Mouse (Mus musculus): ENCODE results near the gene Megf11. TPM values are rescaled to one million over a fixed set of nuclear protein-coding genes. Genes with fewer than 3 reads are reported as not detected.
A peak's percentile ranks its signal among the peaks of the same experiment; 100 is the strongest.

Megf11 gene
- polyA plus RNA-seq, 1 experiment from 2014 or later = 0.96 TPM

DNA sequence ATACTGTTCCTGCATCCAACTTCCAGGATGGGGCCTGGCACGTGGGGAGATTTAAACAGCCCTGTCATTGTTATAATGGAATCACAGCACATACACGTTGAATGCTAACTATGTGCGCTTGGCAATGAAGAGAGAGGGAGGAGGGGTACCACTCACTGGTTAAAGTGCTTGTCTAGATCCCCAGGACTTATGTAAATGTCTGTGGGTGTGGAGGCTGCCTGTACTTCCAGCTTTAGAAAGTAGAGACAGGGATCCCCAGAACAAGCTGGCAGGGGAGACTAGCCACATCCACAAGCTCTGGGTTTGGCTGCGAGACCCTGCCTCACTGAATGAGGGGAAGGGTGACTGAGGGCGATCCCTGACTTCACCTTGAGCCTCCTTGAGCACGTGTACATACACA lies 250.7 kb downstream of the Megf11 start:
- no peak overlapping the region for H3K4me3 ChIP-seq
- 60% methylated on average over 6 of the region's 6 CpGs for WGBS
- peaks cover 40% of the 10 kb centered on the region for H3K27me3 ChIP-seq (replicated peaks; ENCODE audit: low read depth, poor library complexity, severe bottlenecking)

DNA sequence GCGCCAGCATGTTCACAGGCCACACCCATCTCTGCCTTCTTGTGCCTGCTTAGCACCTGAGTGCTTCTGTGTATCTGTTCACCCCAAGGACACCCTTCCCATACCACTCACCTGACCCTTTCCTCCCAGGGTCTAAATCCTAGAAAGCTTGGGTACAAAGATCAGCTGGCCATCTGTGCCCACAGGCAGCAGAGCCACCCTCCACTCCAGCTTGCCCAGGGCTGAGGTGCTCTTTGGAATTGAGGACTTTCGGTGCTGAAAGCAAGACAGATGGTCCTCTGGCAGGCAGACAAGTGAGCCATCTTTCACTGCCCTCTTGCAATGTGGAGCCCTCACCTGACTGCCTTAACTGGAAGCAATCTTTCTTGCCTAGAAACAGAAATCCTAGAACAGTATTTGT lies 251.5 kb downstream of the Megf11 start:
- no peaks in the 10 kb centered on the region; the same call in 1 of the 2 replicates for H3K9me3 ChIP-seq
- no peak for DNase-seq (ENCODE audit: low spot score)
- H3K27me3 ChIP-seq (replicated peaks; ENCODE audit: low read depth, poor library complexity, severe bottlenecking) = peaks cover 40% of the 10 kb centered on the region
- H3K36me3 ChIP-seq (replicated peaks) = no peaks in the 10 kb centered on the region
- H3K27ac ChIP-seq (replicated peaks) = no peak overlapping the region
- H3K4me3 ChIP-seq = no peak overlapping the region
- H3K4me1 ChIP-seq = peaks cover 17% of the 10 kb centered on the region
- WGBS = 78% methylated on average over 2 of the region's 2 CpGs

More for the DNA sequence above, 250.7 kb downstream of the Megf11 start:
- Histone ChIP-seq H3K36me3 (replicated peaks) (no peaks in the 10 kb centered on the region), H3K4me1 (peaks cover 17% of the 10 kb centered on the region), H3K27ac (replicated peaks) (no peak overlapping the region), H3K9me3 (no peaks in the 10 kb centered on the region; the same call in 1 of the 2 replicates)
- no peak for DNase-seq (ENCODE audit: low spot score)

DNA sequence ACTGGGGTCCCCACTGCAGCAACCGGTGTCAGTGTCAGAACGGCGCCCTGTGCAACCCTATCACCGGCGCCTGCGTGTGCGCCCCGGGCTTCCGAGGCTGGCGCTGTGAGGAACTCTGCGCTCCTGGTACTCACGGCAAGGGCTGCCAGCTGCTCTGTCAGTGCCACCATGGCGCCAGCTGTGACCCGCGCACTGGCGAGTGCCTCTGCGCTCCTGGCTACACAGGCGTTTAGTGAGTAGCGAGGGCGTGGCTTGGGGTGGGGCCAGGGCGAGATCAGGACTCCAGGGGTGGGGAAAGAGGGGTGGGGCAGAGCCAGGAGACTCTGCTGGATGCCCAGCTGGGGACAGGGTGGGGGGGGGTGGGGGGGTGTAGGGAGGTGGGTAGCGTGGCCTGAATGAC lies 252.8 kb downstream of the Megf11 start:
- DNase-seq (ENCODE audit: low spot score) = peak; percentile 33
- H3K4me3 ChIP-seq = peak overlapping the region; percentile 51
- WGBS = 5% methylated on average over 22 of the region's 22 CpGs

DNA sequence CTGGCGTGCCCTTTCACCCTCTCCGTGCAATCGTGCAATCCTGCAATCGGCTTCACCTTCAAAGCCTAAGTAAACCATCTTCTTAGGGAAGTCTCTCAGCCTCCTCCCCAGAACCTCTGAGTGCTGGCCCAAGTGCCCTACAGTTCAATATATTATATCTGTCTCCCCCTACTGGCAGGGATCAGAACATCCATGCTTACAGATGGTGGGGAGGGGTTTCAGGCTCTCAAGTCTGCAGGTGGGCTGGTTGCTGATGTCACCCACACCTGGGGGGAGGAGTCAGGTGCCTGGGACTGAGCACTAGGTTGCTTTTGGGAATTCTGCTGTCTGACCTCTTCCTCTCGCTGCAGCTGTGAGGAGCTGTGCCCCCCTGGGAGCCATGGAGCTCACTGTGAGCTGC lies 254.2 kb downstream of the Megf11 start:
- DNase-seq (ENCODE audit: low spot score) = peak; percentile 50
- Histone ChIP-seq H3K9me3 (no peaks in the 10 kb centered on the region; the same call in 1 of the 2 replicates), H3K27me3 (replicated peaks; ENCODE audit: low read depth, poor library complexity, severe bottlenecking) (peaks cover 51% of the 10 kb centered on the region), H3K36me3 (replicated peaks) (no peaks in the 10 kb centered on the region), H3K4me1 (peaks cover 19% of the 10 kb centered on the region), H3K4me3 (no peak overlapping the region), H3K27ac (replicated peaks) (no peak overlapping the region)
- 14% methylated on average over 5 of the region's 5 CpGs for WGBS

More for the DNA sequence above, 252.8 kb downstream of the Megf11 start:
- H3K27ac ChIP-seq (replicated peaks) = no peak overlapping the region
- H3K9me3 ChIP-seq = no peaks in the 10 kb centered on the region; the same call in 1 of the 2 replicates
- H3K27me3 ChIP-seq (replicated peaks; ENCODE audit: low read depth, poor library complexity, severe bottlenecking) = peaks cover 51% of the 10 kb centered on the region
- H3K4me1 ChIP-seq = peaks cover 17% of the 10 kb centered on the region
- H3K36me3 ChIP-seq (replicated peaks) = no peaks in the 10 kb centered on the region

DNA sequence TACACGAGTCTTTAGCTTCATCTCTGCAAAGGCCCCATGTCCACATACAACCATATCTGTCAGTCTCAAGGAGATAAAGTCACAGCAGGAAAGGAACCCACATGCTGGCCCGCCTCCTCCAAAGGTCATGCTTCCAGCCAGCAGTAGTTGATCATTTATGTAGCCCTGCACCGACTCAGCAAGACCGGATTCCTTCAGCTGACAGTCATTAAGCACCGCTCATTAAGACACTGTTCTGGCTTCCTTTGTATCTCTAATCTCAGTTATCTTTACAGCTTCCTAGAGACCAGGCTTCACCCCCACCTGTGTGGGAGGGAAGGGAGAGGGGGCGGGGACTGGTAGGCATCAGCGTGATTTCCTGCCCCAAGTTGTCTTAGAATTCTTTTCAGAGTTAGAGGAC lies 258.7 kb downstream of the Megf11 start:
- no peak for DNase-seq (ENCODE audit: low spot score)
- peaks cover 16% of the 10 kb centered on the region; the same call in 1 of the 2 replicates for H3K27me3 ChIP-seq (replicated peaks; ENCODE audit: low read depth, poor library complexity, severe bottlenecking)
- 42% methylated on average over 7 of the region's 7 CpGs for WGBS

DNA sequence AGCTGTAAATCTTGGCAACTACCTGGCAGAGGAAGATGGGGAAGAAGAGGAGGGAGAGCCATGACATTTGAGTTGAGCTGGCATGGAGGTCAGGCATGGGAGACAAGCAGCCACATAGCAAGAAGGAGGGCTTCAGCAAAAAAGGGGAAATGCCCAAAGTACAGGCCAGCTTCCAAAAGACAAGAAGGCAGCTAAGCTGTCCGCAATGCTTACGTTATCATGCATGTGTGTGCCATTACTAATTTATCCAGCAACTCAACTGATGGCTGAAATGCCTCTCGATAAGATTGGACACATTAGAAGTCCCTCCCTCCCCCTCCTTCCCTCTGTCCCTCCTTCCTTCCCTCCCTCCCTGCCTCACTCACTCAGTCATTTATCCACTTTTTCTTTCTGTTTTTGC lies 260.0 kb downstream of the Megf11 start:
- Histone ChIP-seq H3K4me1 (peaks cover 6% of the 10 kb centered on the region; the same call in 1 of the 2 replicates), H3K9me3 (no peaks in the 10 kb centered on the region), H3K4me3 (no peak overlapping the region), H3K27ac (replicated peaks) (no peak overlapping the region), H3K27me3 (replicated peaks; ENCODE audit: low read depth, poor library complexity, severe bottlenecking) (0 out of 2 replicates have a peak, but pooled peaks cover 15% of the 10 kb centered on the region), H3K36me3 (replicated peaks) (no peaks in the 10 kb centered on the region)
- no peak for DNase-seq (ENCODE audit: low spot score)
- 84% methylated on average over 3 of the region's 3 CpGs for WGBS

More for the DNA sequence above, 258.7 kb downstream of the Megf11 start:
- H3K27ac ChIP-seq (replicated peaks) = no peak overlapping the region
- no peaks in the 10 kb centered on the region; the same call in 1 of the 2 replicates for H3K9me3 ChIP-seq
- no peak overlapping the region for H3K4me3 ChIP-seq
- H3K36me3 ChIP-seq (replicated peaks) = no peaks in the 10 kb centered on the region
- peaks cover 6% of the 10 kb centered on the region; the same call in 1 of the 2 replicates for H3K4me1 ChIP-seq

DNA sequence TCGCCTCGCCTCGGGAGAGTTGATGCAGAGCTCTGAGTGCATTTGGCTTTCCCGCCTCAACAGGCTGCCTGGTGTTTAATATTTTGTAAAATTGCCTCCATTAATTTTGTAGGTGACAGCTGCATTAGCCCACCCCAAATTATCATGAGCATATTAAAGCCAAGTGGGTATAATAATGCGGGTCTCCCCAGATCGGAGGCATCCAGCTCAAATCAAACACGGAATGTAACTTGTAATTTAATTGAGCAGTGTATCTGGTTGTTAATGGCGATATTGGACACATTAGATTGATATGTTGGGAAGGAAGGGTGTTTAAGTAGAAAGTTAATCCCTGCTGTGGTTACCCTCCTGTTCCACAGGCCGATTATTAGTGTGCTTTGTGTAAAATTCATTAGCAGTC lies 264.0 kb downstream of the Megf11 start:
- no peak for DNase-seq (ENCODE audit: low spot score)
- no peaks in the 10 kb centered on the region for H3K36me3 ChIP-seq (replicated peaks)
- 71% methylated on average over 9 of the region's 9 CpGs for WGBS

DNA sequence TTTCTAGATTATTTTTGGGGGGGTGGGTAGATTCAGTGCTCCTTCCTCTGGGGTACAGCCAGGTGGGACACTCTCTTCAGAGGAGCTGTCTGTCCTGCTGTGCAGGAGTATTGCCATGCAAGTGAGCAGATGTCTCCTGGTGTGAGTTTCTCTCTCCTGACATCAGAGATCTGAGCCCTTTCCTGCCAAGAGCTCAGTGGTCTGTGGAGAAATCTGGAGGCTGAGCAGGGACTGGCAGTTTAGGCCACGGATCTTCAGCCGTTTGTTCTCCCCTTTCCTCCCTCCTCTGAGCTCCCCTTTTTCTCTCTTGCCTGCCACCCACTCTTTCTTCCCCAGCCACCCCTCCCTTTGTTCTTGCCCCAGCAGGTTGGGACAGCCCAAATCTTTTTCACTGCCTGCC lies 264.5 kb downstream of the Megf11 start:
- WGBS = 17% methylated on average over 2 of the region's 2 CpGs
- H3K4me1 ChIP-seq = 0 out of 2 replicates have a peak, but pooled peaks cover 8% of the 10 kb centered on the region
- H3K27me3 ChIP-seq (replicated peaks; ENCODE audit: low read depth, poor library complexity, severe bottlenecking) = no peaks in the 10 kb centered on the region; the same call in 1 of the 2 replicates
- H3K36me3 ChIP-seq (replicated peaks) = no peaks in the 10 kb centered on the region
- no peak overlapping the region for H3K27ac ChIP-seq (replicated peaks)
- no peak overlapping the region for H3K4me3 ChIP-seq
- no peaks in the 10 kb centered on the region for H3K9me3 ChIP-seq
- no peak for DNase-seq (ENCODE audit: low spot score)

More for the DNA sequence above, 264.0 kb downstream of the Megf11 start:
- Histone ChIP-seq H3K4me3 (no peak overlapping the region), H3K27ac (replicated peaks) (no peak overlapping the region), H3K4me1 (peaks cover 9% of the 10 kb centered on the region; the same call in 1 of the 2 replicates), H3K9me3 (no peaks in the 10 kb centered on the region), H3K27me3 (replicated peaks; ENCODE audit: low read depth, poor library complexity, severe bottlenecking) (no peaks in the 10 kb centered on the region; the same call in 1 of the 2 replicates)

DNA sequence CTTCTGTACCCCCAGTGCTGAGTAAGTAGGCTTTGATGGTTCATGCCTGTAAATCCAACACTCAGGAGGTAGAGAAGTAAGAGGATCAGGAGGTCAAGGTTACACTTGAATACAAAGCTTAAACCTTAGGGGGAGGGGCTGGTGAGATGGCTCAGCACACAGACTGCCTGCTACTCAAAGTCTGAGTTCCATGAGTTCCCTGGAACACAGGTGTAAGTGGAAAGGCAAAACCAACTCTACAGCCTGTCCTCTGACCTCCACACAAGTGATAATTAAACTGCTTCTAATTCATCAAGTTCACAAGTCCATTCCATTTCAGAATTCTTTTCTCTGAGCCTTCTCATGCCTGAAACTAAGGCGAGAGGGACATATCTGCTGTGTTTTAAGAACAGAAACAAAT lies 265.8 kb downstream of the Megf11 start:
- DNase-seq (ENCODE audit: low spot score) = no peak
- no peak overlapping the region for H3K4me3 ChIP-seq
- H3K9me3 ChIP-seq = no peaks in the 10 kb centered on the region
- H3K36me3 ChIP-seq (replicated peaks) = no peaks in the 10 kb centered on the region
- 85% methylated on average over 1 of the region's 1 CpGs for WGBS
- H3K27me3 ChIP-seq (replicated peaks; ENCODE audit: low read depth, poor library complexity, severe bottlenecking) = no peaks in the 10 kb centered on the region; the same call in 1 of the 2 replicates
- no peak overlapping the region for H3K27ac ChIP-seq (replicated peaks)
- 0 out of 2 replicates have a peak, but pooled peaks cover 8% of the 10 kb centered on the region for H3K4me1 ChIP-seq

DNA sequence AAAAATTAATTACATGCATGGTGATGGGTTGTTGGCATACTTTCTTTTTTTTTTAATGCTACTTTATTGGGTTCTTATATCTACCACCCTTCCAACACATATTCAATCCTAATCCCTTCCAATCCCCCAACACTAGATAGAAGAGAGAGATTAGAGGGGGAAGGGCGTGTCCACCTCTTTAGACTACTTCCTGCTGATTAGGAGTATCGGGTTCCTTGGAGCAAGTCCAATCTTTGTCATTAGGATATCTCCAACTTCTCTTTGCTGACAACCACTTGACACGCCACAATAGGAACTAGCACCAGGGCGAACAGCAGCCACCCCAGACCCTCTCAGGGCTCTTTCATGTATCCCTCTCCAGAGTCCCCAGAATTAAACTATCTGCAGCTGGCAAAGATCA lies 266.3 kb downstream of the Megf11 start:
- H3K27me3 ChIP-seq (replicated peaks; ENCODE audit: low read depth, poor library complexity, severe bottlenecking) = no peaks in the 10 kb centered on the region; the same call in 1 of the 2 replicates
- H3K27ac ChIP-seq (replicated peaks) = no peak overlapping the region
- H3K4me1 ChIP-seq = 0 out of 2 replicates have a peak, but pooled peaks cover 8% of the 10 kb centered on the region
- no peaks in the 10 kb centered on the region for H3K9me3 ChIP-seq
- H3K36me3 ChIP-seq (replicated peaks) = no peaks in the 10 kb centered on the region
- H3K4me3 ChIP-seq = no peak overlapping the region
- DNase-seq (ENCODE audit: low spot score) = no peak
- WGBS = 64% methylated on average over 4 of the region's 4 CpGs

DNA sequence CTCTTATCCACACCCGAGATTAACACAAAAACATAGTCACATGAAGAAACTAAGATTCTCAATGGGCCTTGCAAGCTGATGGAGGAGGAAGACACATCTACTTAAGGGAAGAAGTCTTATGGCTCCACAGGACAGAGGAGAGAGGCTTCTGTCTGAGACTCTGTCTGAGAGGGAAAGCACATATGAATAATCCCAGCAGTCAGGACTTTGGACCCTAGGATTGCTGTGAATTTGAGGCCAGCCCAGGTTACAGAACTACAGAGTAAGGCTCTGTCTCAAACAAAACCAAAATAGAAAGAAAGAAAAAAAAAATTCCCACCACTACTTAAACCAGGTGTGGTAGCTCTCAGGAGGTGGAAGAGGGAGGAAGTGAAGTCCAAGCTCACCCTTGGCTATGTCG lies 266.7 kb downstream of the Megf11 start:
- H3K27me3 ChIP-seq (replicated peaks; ENCODE audit: low read depth, poor library complexity, severe bottlenecking) = no peaks in the 10 kb centered on the region; the same call in 1 of the 2 replicates
- H3K4me1 ChIP-seq = 0 out of 2 replicates have a peak, but pooled peaks cover 8% of the 10 kb centered on the region
- no peaks in the 10 kb centered on the region for H3K9me3 ChIP-seq
- H3K27ac ChIP-seq (replicated peaks) = no peak overlapping the region
- no peaks in the 10 kb centered on the region for H3K36me3 ChIP-seq (replicated peaks)
- no peak for DNase-seq (ENCODE audit: low spot score)
- no peak overlapping the region for H3K4me3 ChIP-seq
- 66% methylated on average over 2 of the region's 2 CpGs for WGBS

DNA sequence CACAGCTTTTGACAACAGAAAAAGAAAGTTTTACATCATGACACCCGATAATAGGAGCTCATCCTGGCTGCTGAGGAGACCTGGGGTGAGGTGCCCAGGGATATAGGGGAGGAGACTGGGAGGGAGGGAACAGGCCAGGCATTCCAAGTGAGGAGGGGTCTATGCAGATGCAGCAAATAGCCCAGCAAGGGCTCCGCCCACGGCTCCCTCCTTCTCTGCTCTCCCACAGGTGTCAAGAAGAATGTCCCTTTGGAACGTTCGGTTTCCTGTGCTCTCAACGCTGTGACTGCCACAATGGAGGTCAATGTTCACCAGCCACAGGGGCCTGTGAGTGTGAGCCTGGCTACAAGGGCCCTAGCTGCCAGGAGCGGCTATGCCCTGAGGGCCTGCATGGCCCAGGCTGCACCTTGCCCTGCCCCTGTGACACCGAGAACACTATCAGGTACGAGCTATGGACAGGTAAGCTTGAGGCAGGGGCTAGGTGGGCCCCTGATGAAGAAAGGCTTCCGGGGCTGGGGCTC lies 267.5 kb downstream of the Megf11 start:
- WGBS = 60% methylated on average over 10 of the region's 10 CpGs
- no peak overlapping the region for H3K27ac ChIP-seq (replicated peaks)
- no peaks in the 10 kb centered on the region for H3K9me3 ChIP-seq
- DNase-seq (ENCODE audit: low spot score) = no peak
- H3K4me3 ChIP-seq = no peak overlapping the region
- 0 out of 2 replicates have a peak, but pooled peaks cover 8% of the 10 kb centered on the region for H3K4me1 ChIP-seq
- no peaks in the 10 kb centered on the region; the same call in 1 of the 2 replicates for H3K27me3 ChIP-seq (replicated peaks; ENCODE audit: low read depth, poor library complexity, severe bottlenecking)
- H3K36me3 ChIP-seq (replicated peaks) = no peaks in the 10 kb centered on the region

DNA sequence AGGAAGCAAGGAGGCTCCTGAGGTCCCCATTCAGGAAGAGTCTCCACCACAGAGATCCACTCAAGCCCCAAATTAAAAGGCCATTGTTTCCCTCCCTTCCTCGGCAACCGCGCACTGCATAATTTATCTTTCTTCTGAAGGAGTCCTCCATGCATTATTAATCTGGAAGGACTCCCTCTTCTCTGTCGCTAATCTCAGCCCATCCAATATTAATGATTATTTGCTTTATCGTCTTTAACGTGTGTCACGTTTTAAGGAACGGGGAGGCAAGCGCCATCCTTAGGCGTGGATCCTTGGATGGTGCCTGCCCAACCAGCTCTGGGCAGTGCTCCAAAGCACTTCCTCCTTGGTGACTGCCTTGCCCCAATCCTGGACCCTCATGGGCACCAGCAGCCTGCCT lies 269.3 kb downstream of the Megf11 start:
- Histone ChIP-seq H3K4me1 (peaks cover 13% of the 10 kb centered on the region; the same call in 1 of the 2 replicates), H3K27me3 (replicated peaks; ENCODE audit: low read depth, poor library complexity, severe bottlenecking) (no peaks in the 10 kb centered on the region; the same call in 1 of the 2 replicates), H3K9me3 (no peaks in the 10 kb centered on the region), H3K4me3 (no peak overlapping the region), H3K36me3 (replicated peaks) (no peaks in the 10 kb centered on the region), H3K27ac (replicated peaks) (no peak overlapping the region)
- no peak for DNase-seq (ENCODE audit: low spot score)
- WGBS = 93% methylated on average over 10 of the region's 10 CpGs
